Mouse (Mus musculus): ENCODE measurements at regions not wholly inside any gene's neighbourhood (a gene's known extent, or its start where the extent isn't known, plus 50 kb on each side); places are given as distances from the start of the nearest gene placed in this dataset.
A peak's percentile ranks its signal among the peaks of the same experiment; 100 is the strongest.

DNA sequence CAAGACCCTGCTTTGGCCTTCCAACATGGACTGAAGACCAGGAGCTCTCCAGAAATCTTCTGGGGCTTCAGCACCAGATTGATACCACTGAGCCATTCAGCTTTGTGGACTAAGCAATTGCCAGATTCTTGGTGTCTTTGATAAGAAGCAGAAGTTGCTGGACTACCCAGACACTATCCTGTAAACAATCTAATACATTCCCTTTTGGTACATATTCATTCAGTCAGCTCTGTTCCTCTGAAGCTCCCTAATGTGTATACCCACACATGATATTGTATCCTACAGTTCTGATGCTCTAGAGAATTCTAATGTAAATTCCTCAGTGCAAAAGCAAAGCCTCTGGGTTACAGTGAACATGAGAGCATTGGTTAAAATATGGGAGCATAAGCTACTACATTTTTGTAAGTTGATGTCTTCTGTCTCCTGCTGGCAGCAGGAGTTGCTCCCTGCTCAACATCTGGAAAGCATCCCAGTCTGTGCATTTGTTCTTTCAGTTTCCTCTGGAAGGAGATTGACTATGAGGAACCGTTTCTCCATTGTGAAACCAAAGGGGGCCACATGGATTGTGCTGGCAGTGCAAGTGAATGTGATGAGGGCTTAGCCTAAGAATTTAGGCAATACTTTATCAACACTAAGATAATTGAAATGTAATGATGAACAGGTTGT lies 234.5 kb downstream of the Mospd2 start:
- Histone ChIP-seq H3K9me3 (ENCODE audit: low read length) (no peaks in the 10 kb centered on the region), H3K4me3 (ENCODE audit: low read depth, low read length) (no peak overlapping the region), H3K4me2 (replicated peaks; ENCODE audit: low read depth, low read length) (no peak overlapping the region), H3K27me3 (replicated peaks; ENCODE audit: insufficient read depth, low read length) (no peaks in the 10 kb centered on the region), H3K36me3 (ENCODE audit: insufficient read depth, low read length) (no peaks in the 10 kb centered on the region), H3K4me1 (ENCODE audit: insufficient read depth, low read depth, low read length) (no peaks in the 10 kb centered on the region), H3K9ac (replicated peaks; ENCODE audit: low read depth) (no peak overlapping the region), H3K27ac (ENCODE audit: low read length) (no peak overlapping the region)
- ATAC-seq (peak; percentile 38; the same call in 1 of the 2 replicates), DNase-seq (ENCODE audit: low spot score) (peak; percentile 45)
- TF ChIP-seq CTCF (IDR thresholded peaks at IDR 0.05) (peak; percentile 9; the same call in 1 of the 2 replicates), EP300 (IDR thresholded peaks at IDR 0.05) (no peak)
- WGBS, result 47% methylated on average over 1 of the region's 1 CpGs
